Mouse (Mus musculus): Measurements from ENCODE around the gene Oaz1. TPM values are rescaled to one million over a fixed set of nuclear protein-coding genes. Genes with fewer than 3 reads are reported as not detected.

The Oaz1 gene
- polyA plus RNA-seq, 1 experiment = 672 TPM

GRCm38 (mm10) chr10:80798150-80799006, 28.1 kb upstream of the Oaz1 start, which contains the start of the genes Sf3a2 and Plekhj1:
TSS of gene Sf3a2 (plus strand) at chr10:80798198.
TSS of gene Plekhj1 (minus strand) at chr10:80798626.
- Histone ChIP-seq H3K4me1 (ENCODE audit: control insufficient read depth, insufficient read depth, low read length) (peaks cover 2% of the 10 kb centered on the region; the same call in 1 of the 2 replicates), H3K4me3 (replicated peaks; ENCODE audit: control insufficient read depth, low read depth, low read length) (peak within 1 kb of the TSS; percentile 78), H3K27ac (ENCODE audit: control insufficient read depth, insufficient read depth, low read depth, low read length, poor library complexity) (peak within 1 kb of the TSS; percentile 98)
- no peak for TF ChIP-seq CTCF (IDR thresholded peaks at IDR 0.05; ENCODE audit: control insufficient read depth, insufficient read depth, low read length)
- peak; percentile 78 for TF ChIP-seq POLR2A (IDR thresholded peaks at IDR 0.05; ENCODE audit: borderline replicate concordance, control insufficient read depth, low read depth, low read length)
- WGBS = under 1% methylated on average over 104 of the region's 104 CpGs

GRCm38 (mm10) chr10:80799070-80799566, 27.3 kb upstream of the Oaz1 start:
- TF ChIP-seq POLR2A (IDR thresholded peaks at IDR 0.05; ENCODE audit: borderline replicate concordance, control insufficient read depth, low read depth, low read length) = no peak
- no peak for TF ChIP-seq CTCF (IDR thresholded peaks at IDR 0.05; ENCODE audit: control insufficient read depth, insufficient read depth, low read length)
- Histone ChIP-seq H3K4me3 (replicated peaks; ENCODE audit: control insufficient read depth, low read depth, low read length) (peak overlapping the region; percentile 78), H3K27ac (ENCODE audit: control insufficient read depth, insufficient read depth, low read depth, low read length, poor library complexity) (peak overlapping the region; percentile 98), H3K4me1 (ENCODE audit: control insufficient read depth, insufficient read depth, low read length) (peaks cover 2% of the 10 kb centered on the region; the same call in 1 of the 2 replicates)
- 2% methylated on average over 18 of the region's 18 CpGs for WGBS

GRCm38 (mm10) chr10:80802204-80802912, 24.1 kb upstream of the Oaz1 start:
- TF ChIP-seq POLR2A (IDR thresholded peaks at IDR 0.05; ENCODE audit: borderline replicate concordance, control insufficient read depth, low read depth, low read length) = no peak
- TF ChIP-seq CTCF (IDR thresholded peaks at IDR 0.05; ENCODE audit: control insufficient read depth, insufficient read depth, low read length) = no peak
- Histone ChIP-seq H3K4me1 (ENCODE audit: control insufficient read depth, insufficient read depth, low read length) (peaks cover 2% of the 10 kb centered on the region; the same call in 1 of the 2 replicates), H3K27ac (ENCODE audit: control insufficient read depth, insufficient read depth, low read depth, low read length, poor library complexity) (no peak overlapping the region), H3K4me3 (replicated peaks; ENCODE audit: control insufficient read depth, low read depth, low read length) (no peak overlapping the region)
- WGBS = 91% methylated on average over 10 of the region's 10 CpGs

- Histone ChIP-seq H3K4me1 (ENCODE audit: control insufficient read depth, insufficient read depth, low read length) (peaks cover 2% of the 10 kb centered on the region; the same call in 1 of the 2 replicates), H3K4me3 (replicated peaks; ENCODE audit: control insufficient read depth, low read depth, low read length) (no peak overlapping the region), H3K27ac (ENCODE audit: control insufficient read depth, insufficient read depth, low read depth, low read length, poor library complexity) (no peak overlapping the region)
- no peak for TF ChIP-seq CTCF (IDR thresholded peaks at IDR 0.05; ENCODE audit: control insufficient read depth, insufficient read depth, low read length)
- TF ChIP-seq POLR2A (IDR thresholded peaks at IDR 0.05; ENCODE audit: borderline replicate concordance, control insufficient read depth, low read depth, low read length) = no peak
- whole genome bisulfite sequencing = 87% methylated on average over 3 of the region's 3 CpGs
These were observed 23.5 kb upstream of the Oaz1 start for GRCm38 (mm10) chr10:80802996-80803395.

- no peak for TF ChIP-seq CTCF (IDR thresholded peaks at IDR 0.05; ENCODE audit: control insufficient read depth, insufficient read depth, low read length)
- no peak for TF ChIP-seq POLR2A (IDR thresholded peaks at IDR 0.05; ENCODE audit: borderline replicate concordance, control insufficient read depth, low read depth, low read length)
- WGBS = 88% methylated on average over 2 of the region's 2 CpGs
- no peak overlapping the region for H3K27ac ChIP-seq (ENCODE audit: control insufficient read depth, insufficient read depth, low read depth, low read length, poor library complexity)
- peaks cover under 1% of the 10 kb centered on the region; the same call in 1 of the 2 replicates for H3K4me1 ChIP-seq (ENCODE audit: control insufficient read depth, insufficient read depth, low read length)
- no peak overlapping the region for H3K4me3 ChIP-seq (replicated peaks; ENCODE audit: control insufficient read depth, low read depth, low read length)
These were observed 22.1 kb upstream of the Oaz1 start for GRCm38 (mm10) chr10:80804340-80804739.

- Histone ChIP-seq H3K4me3 (replicated peaks; ENCODE audit: control insufficient read depth, low read depth, low read length) (no peak within 1 kb of the TSS), H3K27ac (ENCODE audit: control insufficient read depth, insufficient read depth, low read depth, low read length, poor library complexity) (no peak within 1 kb of the TSS), H3K4me1 (ENCODE audit: control insufficient read depth, insufficient read depth, low read length) (no peaks in the 10 kb centered on the region)
- TF ChIP-seq CTCF (IDR thresholded peaks at IDR 0.05; ENCODE audit: control insufficient read depth, insufficient read depth, low read length) (no peak), POLR2A (IDR thresholded peaks at IDR 0.05; ENCODE audit: borderline replicate concordance, control insufficient read depth, low read depth, low read length) (no peak)
- WGBS = 81% methylated on average over 6 of the region's 6 CpGs
These were observed 21.5 kb upstream of the Oaz1 start, which contains the start of gene Amh for GRCm38 (mm10) chr10:80804916-80805315. TSS of gene Amh (plus strand) at chr10:80805243.

- Histone ChIP-seq H3K4me3 (replicated peaks; ENCODE audit: control insufficient read depth, low read depth, low read length) (no peak overlapping the region), H3K27ac (ENCODE audit: control insufficient read depth, insufficient read depth, low read depth, low read length, poor library complexity) (no peak overlapping the region), H3K4me1 (ENCODE audit: control insufficient read depth, insufficient read depth, low read length) (no peaks in the 10 kb centered on the region)
- WGBS = 95% methylated on average over 5 of the region's 5 CpGs
- TF ChIP-seq POLR2A (IDR thresholded peaks at IDR 0.05; ENCODE audit: borderline replicate concordance, control insufficient read depth, low read depth, low read length) (no peak), CTCF (IDR thresholded peaks at IDR 0.05; ENCODE audit: control insufficient read depth, insufficient read depth, low read length) (no peak)
These were observed 21.1 kb upstream of the Oaz1 start for GRCm38 (mm10) chr10:80805322-80805721.

GRCm38 (mm10) chr10:80805925-80806324, 20.5 kb upstream of the Oaz1 start:
- 7% methylated on average over 3 of the region's 3 CpGs for WGBS
- no peak overlapping the region for H3K4me3 ChIP-seq (replicated peaks; ENCODE audit: control insufficient read depth, low read depth, low read length)
- H3K27ac ChIP-seq (ENCODE audit: control insufficient read depth, insufficient read depth, low read depth, low read length, poor library complexity) = no peak overlapping the region
- no peaks in the 10 kb centered on the region for H3K4me1 ChIP-seq (ENCODE audit: control insufficient read depth, insufficient read depth, low read length)
- peak; percentile 61 for TF ChIP-seq CTCF (IDR thresholded peaks at IDR 0.05; ENCODE audit: control insufficient read depth, insufficient read depth, low read length)
- TF ChIP-seq POLR2A (IDR thresholded peaks at IDR 0.05; ENCODE audit: borderline replicate concordance, control insufficient read depth, low read depth, low read length) = no peak
